ENCODE assay signal across 8 mouse cellular contexts in genomic region chr15:98092372-98093120, GRCm38 (mm10). TPM values are rescaled to one million over a fixed set of nuclear protein-coding genes. Genes with fewer than 3 reads are reported as not detected.
DNase-seq lines count a peak whose midpoint lies in the region; ATAC-seq and TF ChIP-seq lines count a peak whose summit lies in the region.

TSS of gene Pfkm (plus strand) at chr15:98092589.

- H3K36me3 ChIP-seq in lung, embryonic 15.5 days: peaks cover 6% of the 10 kb centered on the region; the same call in 1 of the 2 replicates
- peaks cover 12% of the 10 kb centered on the region for H3K36me3 ChIP-seq in intestine, embryonic 14.5 days (ENCODE audit: control insufficient read depth, insufficient read depth, low read length)

- WGBS in lung, embryonic 15.5 days: under 1% methylated on average over 30 of the region's 30 CpGs
- whole genome bisulfite sequencing in intestine, embryonic 14.5 days: under 1% methylated on average over 26 of the region's 30 CpGs

- no peaks in the 10 kb centered on the region for H3K27me3 ChIP-seq in lung, embryonic 15.5 days
- H3K27me3 ChIP-seq in intestine, embryonic 14.5 days (replicated peaks; ENCODE audit: control insufficient read depth, insufficient read depth, low read length): no peaks in the 10 kb centered on the region

- H3K9ac ChIP-seq in lung, embryonic 15.5 days: peak within 1 kb of the TSS; percentile 98
- H3K9ac ChIP-seq in intestine, embryonic 14.5 days (ENCODE audit: low read length): peak within 1 kb of the TSS; percentile 90

- no peaks in the 10 kb centered on the region for H3K9me3 ChIP-seq in lung, embryonic 15.5 days
- no peaks in the 10 kb centered on the region for H3K9me3 ChIP-seq in intestine, embryonic 14.5 days (ENCODE audit: control insufficient read depth, low read length)

- DNase-seq in lung, adult 18-20 months: no peak
- DNase-seq in brain, embryonic 14.5 days (ENCODE audit: low read depth): no peak
- no peak for DNase-seq in gastrocnemius, adult 8-10 months (ENCODE audit: low spot score in 2 of 2)
- no peak for DNase-seq in intestine, embryonic 14.5 days (ENCODE audit: low spot score)
- DNase-seq in retina, embryonic 14.5 days (ENCODE audit: low spot score): no peak
- DNase-seq in cerebellum, postnatal 14 days: no peak

- H3K27ac ChIP-seq in lung, embryonic 15.5 days: peak within 1 kb of the TSS; percentile 98
- H3K27ac ChIP-seq in intestine, embryonic 14.5 days (ENCODE audit: low read depth): peak within 1 kb of the TSS; percentile 93

- no peak for TF ChIP-seq POLR2A in brain, embryonic 14.5 days (IDR thresholded peaks at IDR 0.05; ENCODE audit: borderline replicate concordance, extremely low read depth, insufficient read depth, insufficient read length, poor library complexity, severe bottlenecking)

- TF ChIP-seq CTCF in brain, embryonic 14.5 days (IDR thresholded peaks at IDR 0.05; ENCODE audit: borderline replicate concordance, extremely low read depth, insufficient read depth, insufficient read length): no peak

- H3K4me1 ChIP-seq in lung, embryonic 15.5 days: peaks cover 12% of the 10 kb centered on the region
- H3K4me1 ChIP-seq in intestine, embryonic 14.5 days (replicated peaks; ENCODE audit: control insufficient read depth, insufficient read depth, low read length): peaks cover 16% of the 10 kb centered on the region

- no peak for ATAC-seq in lung, embryonic 15.5 days (ENCODE audit: borderline replicate concordance, extremely low read depth, low FRiP score, low TSS enrichment)
- ATAC-seq in intestine, embryonic 14.5 days (replicated peaks; ENCODE audit: low FRiP score, low TSS enrichment, low read depth): peak; percentile 47; the same call in 1 of the 2 replicates
- peak; percentile 46 for ATAC-seq in megakaryocyte-erythroid progenitor cell, adult 5-6 weeks (replicated peaks; ENCODE audit: low FRiP score, low TSS enrichment, poor library complexity, severe bottlenecking)

- peak within 1 kb of the TSS; percentile 97 for H3K4me3 ChIP-seq in lung, embryonic 15.5 days
- peak within 1 kb of the TSS; percentile 95 for H3K4me3 ChIP-seq in intestine, embryonic 14.5 days (ENCODE audit: low read depth, low read length)

- peak within 1 kb of the TSS; percentile 65 for H3K4me2 ChIP-seq in lung, embryonic 15.5 days
- peak within 1 kb of the TSS; percentile 66 for H3K4me2 ChIP-seq in intestine, embryonic 14.5 days (ENCODE audit: low read length)

RNA-seq across cellular contexts. Expression of gene Pfkm, which starts in this region (rescaled TPM):
- polyA plus RNA-seq in lung, embryonic 15.5 days (2015; fragmentation: Nextera tagmentation; extraction: Ambion mirVana): 26.9 and 31.2 TPM in 2 replicates
- 96.7 and 102 TPM in 2 replicates for polyA plus RNA-seq in brain, embryonic 14.5 days (2012; rRNA removed)
- total RNA-seq in gastrocnemius, adult 8-10 months (2022): 1,000 to 10,000 TPM; 2,927 to 3,255 (median 3,175) TPM
- polyA plus RNA-seq in intestine, embryonic 14.5 days (2014; fragmentation: Nextera tagmentation; extraction: Ambion mirVana): 28.8 and 31.4 TPM in 2 replicates
- 69.0 and 74.9 TPM in 2 replicates for total RNA-seq in megakaryocyte-erythroid progenitor cell, adult 5-6 weeks (2014; fragmentation: Nextera tagmentation)
- 63.7 and 89.1 TPM in 2 replicates for total RNA-seq in megakaryocyte-erythroid progenitor cell, adult 5-6 weeks (2017)

Comparison
In these comparisons a context has a peak if more than half of its experiments do, and no peak if none do; other contexts are left out.
1. RNA of gene Pfkm (total RNA-seq): 2,927 to 3,255 TPM in gastrocnemius, adult 8-10 months; 63.7 to 89.1 TPM in megakaryocyte-erythroid progenitor cell, adult 5-6 weeks; every median in the first group is over 10 times any median in the second.